Mouse (Mus musculus) C2C12 (cell line): ENCODE results near the gene Rdm1. TPM values are rescaled to one million over a fixed set of nuclear protein-coding genes. Genes with fewer than 3 reads are reported as not detected.
A peak's percentile ranks its signal among the peaks of the same experiment; 100 is the strongest.

Source experiments
- H3K27me3 ChIP-seq: one replicate; pipeline ENCODE4 v1.6.1; 2011; ENCODE audit not compliant: control insufficient read depth, insufficient read depth, insufficient read length
- H3K36me3 ChIP-seq: one replicate; pipeline ENCODE4 v1.6.1; 2011; ENCODE audit not compliant: control insufficient read depth, insufficient read depth
- H3K4me3 ChIP-seq: one replicate; pipeline ENCODE4 v1.5.1; 2011; ENCODE audit warnings: mild to moderate bottlenecking, control low read depth; ENCODE audit not compliant: poor library complexity, insufficient read depth, severe bottlenecking
- H3K79me2 ChIP-seq: one replicate; pipeline ENCODE4 v1.6.1; 2011; ENCODE audit not compliant: control insufficient read depth, insufficient read depth
- H3K79me3 ChIP-seq: one replicate; pipeline ENCODE4 v1.6.1; 2011; ENCODE audit warnings: low read depth, control low read depth
- H3ac ChIP-seq: one replicate; pipeline ENCODE3; 2011; ENCODE audit warnings: low read depth; ENCODE audit not compliant: control insufficient read depth, insufficient read length
- CEBPB ChIP-seq: IDR thresholded peaks from one replicate; pipeline ENCODE4 v1.6.1; 2011; ENCODE audit warnings: low read depth, mild to moderate bottlenecking, control low read depth, moderate library complexity
- CTCF ChIP-seq: IDR thresholded peaks from one replicate; pipeline ENCODE4 v1.5.1; 2011; ENCODE audit not compliant: control insufficient read depth, insufficient read depth, insufficient read length
- FOSL1 ChIP-seq: IDR thresholded peaks from one replicate; pipeline ENCODE4 v1.8.0; 2011; ENCODE audit warnings: mild to moderate bottlenecking, low read length; ENCODE audit not compliant: poor library complexity, insufficient read depth, severe bottlenecking
- MAX ChIP-seq: IDR thresholded peaks from one replicate; pipeline ENCODE4 v1.6.1; 2011; ENCODE audit warnings: mild to moderate bottlenecking, control low read depth
- MYOD1 ChIP-seq: IDR thresholded peaks from one replicate; pipeline ENCODE4 v1.6.1; 2011; ENCODE audit warnings: low read depth; ENCODE audit not compliant: control insufficient read depth, insufficient read length
- MYOG ChIP-seq: IDR thresholded peaks from one replicate; pipeline ENCODE4 v1.6.1; 2011; ENCODE audit not compliant: control insufficient read depth, insufficient read length; ENCODE audit errors: extremely low read depth
- USF1 ChIP-seq: IDR thresholded peaks from one replicate; pipeline ENCODE4 v1.6.1; 2011; ENCODE audit warnings: low read depth, mild to moderate bottlenecking, control low read depth, moderate library complexity
- polyA plus RNA-seq: library from polyadenylated mRNA; unstranded; fragments of >200 nt; fragmentation: generic; extraction: Trizol; gene quantifications from one replicate; pipeline ENCODE4 v1.2.1, GENCODE M21; 2012; ENCODE audit warnings: missing spikeins

Rdm1 gene
- polyA plus RNA-seq, 1 experiment = 9.5 TPM

DNA sequence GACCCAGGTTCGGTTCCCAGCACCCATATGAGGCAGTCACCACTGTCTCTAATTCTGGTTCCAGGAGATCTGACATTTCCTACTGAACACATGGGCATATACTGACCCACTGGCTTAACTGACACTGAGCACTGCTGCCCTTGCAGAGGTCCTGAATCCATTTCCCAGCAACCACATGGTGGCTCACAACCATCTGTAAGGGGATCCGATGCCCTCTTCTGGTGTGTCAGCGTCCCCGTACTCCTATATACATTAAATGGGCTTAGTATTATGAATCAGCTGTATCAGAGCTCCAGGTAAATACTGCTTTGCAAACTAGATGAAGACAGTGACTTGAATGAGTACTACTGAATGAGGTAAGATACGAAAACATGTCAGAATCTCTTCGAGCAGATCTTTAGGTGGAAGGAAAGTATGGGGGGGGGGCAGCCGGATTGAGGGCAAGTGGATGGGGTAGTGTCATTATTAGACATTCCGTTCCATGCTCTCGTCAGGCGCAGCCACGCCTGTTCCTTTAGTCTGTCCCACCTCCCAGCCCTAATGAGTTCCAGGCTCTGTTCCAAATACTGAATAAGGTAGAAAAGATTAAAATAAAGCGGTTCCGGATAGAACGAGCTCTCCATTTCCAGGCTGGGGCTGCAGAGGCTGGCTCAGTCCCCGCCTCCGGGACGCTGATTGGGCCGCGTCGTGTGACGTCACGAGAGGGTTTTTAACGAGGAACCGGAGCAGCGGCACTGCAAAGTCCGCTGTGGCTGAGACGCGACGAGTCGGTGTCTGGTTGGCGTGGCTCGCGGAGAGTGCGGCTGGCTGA lies 38.0 kb downstream of the Rdm1 start, which contains the start of gene Arl4d:
Gene Arl4d (plus strand): TSS at position 717 of the 811 bp plus-strand sequence.
- Histone ChIP-seq H3ac (peak within 1 kb of the TSS; percentile 62), H3K27me3 (no peaks in the 10 kb centered on the region), H3K79me3 (no peaks in the 10 kb centered on the region), H3K79me2 (no peaks in the 10 kb centered on the region), H3K36me3 (no peaks in the 10 kb centered on the region), H3K4me3 (peak within 1 kb of the TSS; percentile 38)
- TF ChIP-seq FOSL1 (no peak), USF1 (no peak), MAX (peak; percentile 31), MYOD1 (no peak)

DNA sequence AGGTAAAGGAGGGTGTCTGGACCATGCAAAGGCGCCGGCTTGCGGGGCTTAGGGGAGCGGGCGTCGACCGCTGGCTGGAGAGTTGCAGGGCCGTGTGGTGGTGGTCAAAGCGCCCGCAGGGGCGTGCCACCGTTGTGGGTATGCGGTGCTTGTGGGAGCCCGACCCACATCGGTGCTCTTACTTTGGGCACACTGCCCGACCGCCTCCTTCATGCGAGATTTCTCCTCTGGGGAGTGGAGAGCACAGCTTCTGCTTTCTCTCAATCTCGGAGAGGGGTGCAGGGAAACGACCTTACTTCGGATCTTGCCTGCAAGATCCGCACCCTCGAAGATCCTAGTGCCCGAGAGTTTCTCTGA lies 38.6 kb downstream of the Rdm1 start:
- Histone ChIP-seq H3K79me2 (no peaks in the 10 kb centered on the region), H3ac (peak overlapping the region; percentile 62), H3K79me3 (no peaks in the 10 kb centered on the region), H3K36me3 (no peaks in the 10 kb centered on the region), H3K27me3 (no peaks in the 10 kb centered on the region), H3K4me3 (peak overlapping the region; percentile 38)
- TF ChIP-seq CEBPB (no peak), MYOG (no peak), MAX (no peak), MYOD1 (no peak), CTCF (no peak), FOSL1 (no peak), USF1 (no peak)

DNA sequence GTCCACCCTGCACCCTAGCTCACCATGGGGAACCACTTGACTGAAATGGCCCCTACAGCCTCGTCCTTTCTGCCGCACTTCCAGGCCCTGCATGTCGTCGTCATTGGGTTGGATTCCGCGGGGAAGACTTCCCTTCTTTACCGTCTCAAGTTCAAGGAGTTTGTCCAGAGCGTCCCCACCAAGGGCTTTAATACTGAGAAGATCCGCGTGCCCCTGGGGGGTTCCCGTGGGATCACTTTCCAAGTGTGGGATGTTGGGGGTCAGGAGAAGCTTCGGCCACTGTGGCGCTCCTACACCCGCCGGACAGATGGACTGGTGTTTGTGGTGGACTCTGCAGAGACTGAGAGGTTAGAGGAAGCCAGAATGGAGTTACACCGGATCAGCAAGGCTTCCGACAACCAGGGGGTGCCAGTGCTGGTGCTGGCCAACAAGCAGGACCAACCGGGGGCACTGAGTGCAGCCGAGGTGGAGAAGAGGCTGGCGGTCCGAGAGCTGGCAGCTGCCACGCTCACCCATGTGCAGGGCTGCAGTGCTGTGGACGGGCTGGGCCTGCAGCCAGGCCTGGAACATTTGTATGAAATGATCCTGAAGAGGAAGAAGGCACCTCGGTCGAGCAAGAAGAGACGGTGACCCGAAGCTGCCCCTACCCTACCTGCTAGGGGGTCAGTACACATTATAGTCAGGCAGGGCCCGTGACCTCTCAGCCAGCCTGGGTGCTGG lies 39.8 kb downstream of the Rdm1 start:
- Histone ChIP-seq H3K27me3 (no peaks in the 10 kb centered on the region), H3K79me2 (no peaks in the 10 kb centered on the region), H3K36me3 (no peaks in the 10 kb centered on the region), H3K79me3 (no peaks in the 10 kb centered on the region), H3K4me3 (no peak overlapping the region), H3ac (no peak overlapping the region)
- TF ChIP-seq MAX (no peak), MYOD1 (no peak), CTCF (no peak), FOSL1 (no peak), CEBPB (no peak), USF1 (no peak), MYOG (no peak)

DNA sequence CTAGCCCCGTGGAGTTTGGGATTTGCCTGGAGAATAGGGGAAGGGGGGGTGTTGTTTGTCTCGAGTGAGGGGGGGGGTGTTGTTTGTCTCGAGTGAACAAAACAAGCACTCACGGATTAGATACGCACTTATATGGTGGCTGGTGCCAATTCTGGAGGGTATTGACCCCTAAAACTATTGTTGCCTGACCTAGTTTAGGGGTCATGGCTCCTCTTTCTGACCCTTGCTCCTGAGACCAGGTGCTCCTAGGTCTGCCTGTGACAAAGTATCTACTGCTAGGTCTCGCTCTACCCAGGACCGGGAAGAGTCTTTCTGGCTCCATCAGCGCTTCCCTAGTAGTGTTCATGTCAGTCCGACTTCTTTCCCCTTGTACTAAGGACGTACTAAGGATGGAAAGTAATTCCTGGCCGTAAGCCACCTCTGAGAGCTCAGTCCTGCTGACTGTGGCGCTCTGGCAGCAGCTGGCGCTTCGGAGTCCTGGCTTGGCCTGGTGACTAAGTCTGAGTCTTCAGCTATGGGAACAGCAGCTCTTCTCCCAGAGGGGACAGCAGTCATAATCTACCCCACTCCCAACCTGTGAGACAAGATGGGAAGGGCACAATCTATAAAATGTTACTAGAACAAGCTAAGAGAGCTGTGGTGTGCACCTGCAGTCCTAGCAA lies 41.0 kb downstream of the Rdm1 start:
- Histone ChIP-seq H3K36me3 (no peaks in the 10 kb centered on the region), H3ac (no peak overlapping the region), H3K79me2 (no peaks in the 10 kb centered on the region), H3K4me3 (no peak overlapping the region), H3K27me3 (no peaks in the 10 kb centered on the region), H3K79me3 (no peaks in the 10 kb centered on the region)
- no peak for TF ChIP-seq CTCF
- TF ChIP-seq FOSL1 = no peak
- no peak for TF ChIP-seq USF1

DNA sequence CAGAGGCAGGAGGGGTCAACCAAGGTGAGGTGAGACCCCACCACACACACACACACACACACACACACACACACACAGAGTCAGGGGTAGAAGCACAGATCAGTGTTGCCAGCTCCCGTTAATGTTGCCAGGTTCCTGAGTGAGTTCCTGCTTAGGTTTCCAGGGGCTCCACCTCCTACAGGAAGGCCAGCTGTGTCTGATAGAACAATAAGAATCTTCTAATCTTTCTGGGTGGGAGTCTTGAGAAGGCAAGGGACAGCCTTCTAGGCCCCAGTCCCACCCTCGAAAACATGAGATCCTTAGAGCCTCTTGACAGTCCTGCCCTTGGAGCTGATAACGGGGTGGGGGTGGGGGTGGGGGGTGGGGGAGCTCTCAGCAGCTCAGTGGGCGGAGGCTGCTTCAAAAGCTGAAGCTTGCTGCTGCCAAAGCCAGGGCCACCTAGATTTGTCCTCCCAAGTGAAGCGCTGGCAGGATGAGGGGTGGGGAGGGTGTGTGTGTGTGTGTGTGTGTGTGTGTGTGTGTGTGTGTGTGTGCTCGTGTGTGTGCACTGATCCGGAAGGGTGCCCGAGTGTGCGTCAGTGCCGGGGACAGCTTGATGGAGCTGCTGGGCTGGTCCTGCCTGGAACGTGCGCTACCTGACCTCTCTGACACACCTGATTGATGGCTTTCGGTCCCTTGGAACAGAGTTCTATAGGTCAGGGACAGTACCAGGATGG lies 41.7 kb downstream of the Rdm1 start:
- TF ChIP-seq MYOG (no peak), MYOD1 (no peak), CTCF (no peak), FOSL1 (no peak), CEBPB (no peak), USF1 (no peak), MAX (no peak)
- no peak overlapping the region for H3K4me3 ChIP-seq

More for the DNA sequence above, 41.7 kb downstream of the Rdm1 start:
- H3K36me3 ChIP-seq = no peaks in the 10 kb centered on the region
- no peaks in the 10 kb centered on the region for H3K79me3 ChIP-seq
- H3K27me3 ChIP-seq = no peaks in the 10 kb centered on the region
- H3ac ChIP-seq = no peak overlapping the region
- H3K79me2 ChIP-seq = no peaks in the 10 kb centered on the region
